Mouse (Mus musculus) heart, postnatal 0 days (tissue): ENCODE measurements around the gene Dclk3. TPM values are rescaled to one million over a fixed set of nuclear protein-coding genes. Genes with fewer than 3 reads are reported as not detected.

Experiments
- ATAC-seq: fragments of 200-750 bp; cut with Nextera tagmentation; 2 replicates; pipeline ENCODE4 v1.8.0; 2017; ENCODE audit warnings: low read depth, moderate number of reproducible peaks, moderate library complexity; ENCODE audit not compliant: insufficient read depth
- DNase-seq: peaks from one replicate; pipeline ENCODE4 v3.0.0-alpha.2; 2016; ENCODE audit warnings: low spot score
- H3K27ac ChIP-seq: fragments of 300-500 bp; sonication (generic); 2 replicates; pipeline ENCODE4 v1.5.1; 2014; ENCODE audit warnings: low read depth, mild to moderate bottlenecking
- H3K27me3 ChIP-seq: fragments of 300-500 bp; sonication (generic); 2 replicates; pipeline ENCODE4 v1.6.1; 2014; ENCODE audit warnings: low read length, mixed read lengths; ENCODE audit not compliant: control insufficient read depth, insufficient read depth
- H3K36me3 ChIP-seq: fragments of 300-500 bp; sonication (generic); replicated peaks from 2 replicates; pipeline ENCODE4 v1.6.1; 2014; ENCODE audit warnings: low read length, mixed read lengths; ENCODE audit not compliant: control insufficient read depth, insufficient read depth
- H3K4me1 ChIP-seq: fragments of 300-500 bp; sonication (generic); 2 replicates; pipeline ENCODE4 v1.6.1; 2014; ENCODE audit warnings: antibody characterized with exemption; ENCODE audit not compliant: control insufficient read depth, insufficient read depth
- H3K4me2 ChIP-seq: fragments of 300-500 bp; sonication (generic); 2 replicates; pipeline ENCODE4 v1.6.1; 2014; ENCODE audit warnings: low read depth, mild to moderate bottlenecking, low read length, moderate library complexity
- H3K4me3 ChIP-seq: fragments of 300-500 bp; sonication (generic); 2 replicates; pipeline ENCODE4 v1.5.1; 2014; ENCODE audit warnings: low read depth, low read length
- H3K9ac ChIP-seq: fragments of 300-500 bp; sonication (generic); replicated peaks from 2 replicates; pipeline ENCODE4 v1.6.1; 2014; ENCODE audit warnings: low read depth, low read length, mixed read lengths
- H3K9me3 ChIP-seq: fragments of 300-500 bp; sonication (generic); replicated peaks from 2 replicates; pipeline ENCODE4 v1.6.1; 2016; ENCODE audit warnings: low read length; ENCODE audit not compliant: control insufficient read depth
- CTCF ChIP-seq: IDR thresholded peaks from 2 replicates; pipeline ENCODE4 v1.5.1; 2016; ENCODE audit warnings: antibody characterized with exemption, control low read depth, low read depth
- EP300 ChIP-seq: IDR thresholded peaks from 2 replicates; pipeline ENCODE4 v1.6.1; 2016; ENCODE audit warnings: antibody characterized with exemption, low read depth
- WGBS: fragments of 180-500 bp; shearing (Covaris S2); extraction: QIAGEN DNeasy Blood & Tissue Kit; methylation state at CpG from one replicate; pipeline ENCODE4 v1.1.7; 2014; 5-methylcytosine and 5-hydroxymethylcytosine counted together
- polyA plus RNA-seq: library from polyadenylated mRNA; unstranded; fragments of >200 nt; fragmentation: Nextera tagmentation; extraction: Ambion mirVana; gene quantifications from 2 replicates; pipeline ENCODE4 v1.2.1, GENCODE M21; 2015
- total RNA-seq: library from RNA; depleted of rRNA; stranded (reverse); fragments of >200 nt; gene quantifications from 2 replicates; pipeline ENCODE4 v1.2.3, GENCODE M21; 2014; ENCODE audit warnings: low replicate concordance

The Dclk3 gene
- total and polyA plus RNA-seq, 2 experiments from 2014 or later: 0.11 TPM; not detected in 1

- Histone ChIP-seq H3K9me3 (no peaks in the 10 kb centered on the region), H3K4me1 (0 out of 2 replicates have a peak, but pooled peaks cover 5% of the 10 kb centered on the region), H3K4me2 (no peak overlapping the region), H3K27ac (no peak overlapping the region), H3K4me3 (no peak overlapping the region), H3K9ac (no peak overlapping the region), H3K36me3 (no peaks in the 10 kb centered on the region), H3K27me3 (peaks cover 9% of the 10 kb centered on the region)
- ATAC-seq: no peak
- WGBS: 74% methylated on average over 6 of the region's 6 CpGs
- DNase-seq: no peak
- TF ChIP-seq CTCF (no peak), EP300 (no peak)
Observed at GRCm38 (mm10) chr9:111440446-111440845, 1.6 kb downstream of the Dclk3 start.

- Histone ChIP-seq H3K9me3 (no peaks in the 10 kb centered on the region), H3K27me3 (peaks cover 9% of the 10 kb centered on the region), H3K27ac (no peak overlapping the region), H3K9ac (no peak overlapping the region), H3K4me2 (no peak overlapping the region), H3K4me3 (no peak overlapping the region), H3K4me1 (0 out of 2 replicates have a peak, but pooled peaks cover 5% of the 10 kb centered on the region), H3K36me3 (no peaks in the 10 kb centered on the region)
- 89% methylated on average over 2 of the region's 2 CpGs for WGBS
- TF ChIP-seq EP300 (no peak), CTCF (no peak)
- ATAC-seq (no peak), DNase-seq (no peak)
Observed at GRCm38 (mm10) chr9:111441151-111441550, 2.3 kb downstream of the Dclk3 start.

- DNase-seq: no peak
- no peaks in the 10 kb centered on the region for H3K27me3 ChIP-seq
- no peak overlapping the region for H3K27ac ChIP-seq
- TF ChIP-seq CTCF (no peak), EP300 (no peak)
- no peak for ATAC-seq
- no peaks in the 10 kb centered on the region for H3K9me3 ChIP-seq
- H3K4me2 ChIP-seq: no peak overlapping the region
- no peaks in the 10 kb centered on the region for H3K4me1 ChIP-seq
- no peak overlapping the region for H3K4me3 ChIP-seq
- H3K9ac ChIP-seq: no peak overlapping the region
- H3K36me3 ChIP-seq: no peaks in the 10 kb centered on the region
- 60% methylated on average over 2 of the region's 2 CpGs for WGBS
Observed at GRCm38 (mm10) chr9:111446204-111446603, 7.3 kb downstream of the Dclk3 start.

GRCm38 (mm10) chr9:111448976-111449375 lies 10.1 kb downstream of the Dclk3 start:
- Histone ChIP-seq H3K4me3 (no peak overlapping the region), H3K27me3 (no peaks in the 10 kb centered on the region), H3K27ac (no peak overlapping the region), H3K4me2 (no peak overlapping the region), H3K9me3 (no peaks in the 10 kb centered on the region), H3K4me1 (no peaks in the 10 kb centered on the region), H3K9ac (no peak overlapping the region), H3K36me3 (no peaks in the 10 kb centered on the region)
- no peak for ATAC-seq
- TF ChIP-seq EP300: no peak
- TF ChIP-seq CTCF: no peak
- DNase-seq: no peak
- WGBS: 76% methylated on average over 2 of the region's 2 CpGs

DNA sequence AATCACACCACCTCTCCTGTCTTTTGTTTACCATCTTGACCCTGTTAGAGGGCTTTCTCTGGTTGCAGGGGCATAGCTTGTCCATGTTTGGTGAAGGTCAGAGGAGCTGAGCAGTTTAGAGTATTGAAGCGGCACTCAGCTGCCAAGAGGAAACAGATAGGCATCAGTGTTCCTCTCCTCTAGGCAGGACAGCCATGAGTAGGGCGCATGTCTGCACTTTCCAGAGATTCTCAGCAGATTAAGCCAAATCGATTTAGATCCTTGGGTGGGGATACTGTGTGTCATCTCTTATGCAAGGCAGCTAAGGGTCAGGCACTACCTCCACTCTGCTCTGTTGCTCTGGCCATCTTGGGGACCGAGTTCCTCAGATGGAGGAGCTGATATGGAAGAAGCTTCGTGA lies 11.0 kb downstream of the Dclk3 start:
- 71% methylated on average over 5 of the region's 5 CpGs for WGBS
- no peaks in the 10 kb centered on the region for H3K27me3 ChIP-seq
- TF ChIP-seq CTCF: no peak
- no peak for TF ChIP-seq EP300

DNA sequence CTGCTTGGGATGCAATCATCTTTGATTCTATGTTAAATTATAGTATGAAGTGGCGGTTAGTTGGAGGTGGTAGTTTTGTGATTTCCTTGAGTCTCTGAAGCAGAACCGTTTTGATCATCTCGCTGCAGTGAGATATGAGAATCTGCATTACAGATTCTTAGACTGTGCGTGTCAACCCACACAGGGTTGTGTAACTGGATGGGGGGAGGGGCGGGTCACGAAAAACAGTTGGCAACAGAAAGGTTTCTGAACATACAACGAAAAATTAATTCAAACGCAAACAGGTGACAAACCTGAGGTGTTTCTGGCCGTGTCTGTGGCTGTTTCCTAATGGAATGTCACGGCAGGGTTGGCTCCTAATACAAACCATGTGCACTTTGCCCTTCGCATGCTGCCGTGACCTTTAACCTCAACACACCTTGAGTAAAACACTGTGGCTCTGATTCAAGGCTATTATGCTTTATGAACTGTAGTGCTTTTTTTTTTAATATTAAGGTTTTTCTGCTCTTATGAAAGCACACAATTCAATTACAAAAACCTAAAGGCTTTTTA lies 12.0 kb downstream of the Dclk3 start:
- no peaks in the 10 kb centered on the region for H3K36me3 ChIP-seq
- WGBS: 88% methylated on average over 12 of the region's 12 CpGs
- no peak for TF ChIP-seq CTCF
- no peak for TF ChIP-seq EP300

More for the DNA sequence above, 11.0 kb downstream of the Dclk3 start:
- H3K4me3 ChIP-seq: no peak overlapping the region
- no peaks in the 10 kb centered on the region for H3K4me1 ChIP-seq
- H3K36me3 ChIP-seq: no peaks in the 10 kb centered on the region
- DNase-seq: no peak
- no peak for ATAC-seq
- H3K9ac ChIP-seq: no peak overlapping the region
- no peak overlapping the region for H3K4me2 ChIP-seq
- H3K9me3 ChIP-seq: no peaks in the 10 kb centered on the region
- H3K27ac ChIP-seq: no peak overlapping the region

More for the DNA sequence above, 12.0 kb downstream of the Dclk3 start:
- Histone ChIP-seq H3K4me1 (no peaks in the 10 kb centered on the region), H3K27me3 (no peaks in the 10 kb centered on the region), H3K9ac (no peak overlapping the region), H3K27ac (no peak overlapping the region), H3K4me2 (no peak overlapping the region), H3K9me3 (no peaks in the 10 kb centered on the region), H3K4me3 (no peak overlapping the region)
- DNase-seq (no peak), ATAC-seq (no peak)
